Mouse (Mus musculus): ENCODE data around the gene Dusp7.

The Dusp7 gene

GRCm38 (mm10) chr9:106355217-106355974 is 13.0 kb upstream of the Dusp7 start:
- no peak for DNase-seq (ENCODE audit: low read depth)

- no peak for DNase-seq (ENCODE audit: low read depth)
These were observed 12.5 kb upstream of the Dusp7 start for GRCm38 (mm10) chr9:106355975-106356286.

- DNase-seq (ENCODE audit: low read depth), result no peak
These were observed 12.0 kb upstream of the Dusp7 start for GRCm38 (mm10) chr9:106356323-106356844.

GRCm38 (mm10) chr9:106357167-106357566 is 11.3 kb upstream of the Dusp7 start:
- no peak for DNase-seq (ENCODE audit: low read depth)

- DNase-seq (ENCODE audit: low read depth), result no peak
These were observed 9.1 kb upstream of the Dusp7 start for GRCm38 (mm10) chr9:106359297-106359696.

GRCm38 (mm10) chr9:106361140-106361539 is 7.3 kb upstream of the Dusp7 start:
- no peak for DNase-seq (ENCODE audit: low read depth)

- no peak for DNase-seq (ENCODE audit: low read depth)
These were observed 3.1 kb upstream of the Dusp7 start for GRCm38 (mm10) chr9:106365333-106365732.

GRCm38 (mm10) chr9:106366188-106366587 is 2.2 kb upstream of the Dusp7 start:
- no peak for DNase-seq (ENCODE audit: low read depth)

- DNase-seq (ENCODE audit: low read depth), result peak; percentile 71
These were observed 1.4 kb upstream of the Dusp7 start for GRCm38 (mm10) chr9:106367001-106367400.

- peak; percentile 98 for DNase-seq (ENCODE audit: low read depth)
These were observed 780 bp upstream of the Dusp7 start for GRCm38 (mm10) chr9:106367592-106368111.

- peak; percentile 77 for DNase-seq (ENCODE audit: low read depth)
These were observed 534 bp downstream of the Dusp7 start for GRCm38 (mm10) chr9:106368831-106369501.

GRCm38 (mm10) chr9:106369801-106370485 is 1.5 kb downstream of the Dusp7 start:
- DNase-seq (ENCODE audit: low read depth), result peak; percentile 40

- DNase-seq (ENCODE audit: low read depth), result peak; percentile 20
These were observed 2.4 kb downstream of the Dusp7 start for GRCm38 (mm10) chr9:106370620-106371383.

- DNase-seq (ENCODE audit: low read depth), result peak; percentile 49
These were observed 2.9 kb downstream of the Dusp7 start for GRCm38 (mm10) chr9:106371384-106371671.

GRCm38 (mm10) chr9:106371776-106372175 is 3.3 kb downstream of the Dusp7 start:
- DNase-seq (ENCODE audit: low read depth), result peak; percentile 85

- peak; percentile 82 for DNase-seq (ENCODE audit: low read depth)
These were observed 4.3 kb downstream of the Dusp7 start for GRCm38 (mm10) chr9:106372431-106373412.

- no peak for DNase-seq (ENCODE audit: low read depth)
These were observed 5.5 kb downstream of the Dusp7 start for GRCm38 (mm10) chr9:106373973-106374372.

- DNase-seq (ENCODE audit: low read depth), result no peak
These were observed 8.8 kb downstream of the Dusp7 start for GRCm38 (mm10) chr9:106377247-106377646.

GRCm38 (mm10) chr9:106378045-106378444 is 9.6 kb downstream of the Dusp7 start:
- DNase-seq (ENCODE audit: low read depth), result no peak

- DNase-seq (ENCODE audit: low read depth), result no peak
These were observed 10.3 kb downstream of the Dusp7 start for GRCm38 (mm10) chr9:106378753-106379152.

Measured in induced T-regulatory cell, adult 2 months (primary cell).